ENCODE assay signal across 19 mouse cellular contexts in genomic region chr3:104610453-104611230, GRCm38 (mm10). TPM values are rescaled to one million over a fixed set of nuclear protein-coding genes. Genes with fewer than 3 reads are reported as not detected.
DNase-seq lines count a peak whose midpoint lies in the region; ATAC-seq and TF ChIP-seq lines count a peak whose summit lies in the region.
"Had no signal": no experiment of that assay in that cellular context is flagged by ENCODE, and none has a peak within 500 bp of the region (broad histone marks: within the 10 kb centered on the region; RNA-seq: fewer than 3 reads in every experiment).

No protein-coding gene starts in this region.

- no peaks in the 10 kb centered on the region for H3K36me3 ChIP-seq in heart, postnatal 0 days (replicated peaks; ENCODE audit: control insufficient read depth, insufficient read depth, low read length)
- H3K36me3 ChIP-seq in stomach, embryonic 16.5 days (ENCODE audit: control insufficient read depth, insufficient read depth, low read length): no peaks in the 10 kb centered on the region
- H3K36me3 ChIP-seq: embryonic facial prominence, embryonic 15.5 days; heart, embryonic 12.5 days; hindbrain, embryonic 13.5 days; midbrain, embryonic 13.5 days had no signal

- peaks cover 21% of the 10 kb centered on the region for H3K4me1 ChIP-seq in heart, postnatal 0 days (ENCODE audit: control insufficient read depth, insufficient read depth)
- peaks cover 4% of the 10 kb centered on the region; the same call in 1 of the 2 replicates for H3K4me1 ChIP-seq in lung, adult 2 months (ENCODE audit: control insufficient read depth, insufficient read depth, low read length)
- peaks cover 7% of the 10 kb centered on the region for H3K4me1 ChIP-seq in brown adipose tissue, adult 24 weeks (ENCODE audit: control insufficient read depth, insufficient read depth, insufficient read length, low read length)
- H3K4me1 ChIP-seq in stomach, embryonic 16.5 days (ENCODE audit: control insufficient read depth, insufficient read depth, low read length): peaks cover 7% of the 10 kb centered on the region; the same call in 1 of the 2 replicates
- H3K4me1 ChIP-seq: embryonic facial prominence, embryonic 15.5 days; hindbrain, embryonic 13.5 days; midbrain, embryonic 13.5 days had no signal

- H3K4me3 ChIP-seq in heart, postnatal 0 days (ENCODE audit: low read depth, low read length): no peak overlapping the region
- H3K4me3 ChIP-seq in lung, adult 2 months (replicated peaks; ENCODE audit: extremely low read depth, low read depth, low read length): no peak overlapping the region
- no peak overlapping the region for H3K4me3 ChIP-seq in brown adipose tissue, adult 24 weeks (ENCODE audit: insufficient read depth, low read depth, low read length)
- H3K4me3 ChIP-seq in stomach, embryonic 16.5 days (replicated peaks; ENCODE audit: low read length): no peak overlapping the region
- H3K4me3 ChIP-seq: embryonic facial prominence, embryonic 15.5 days; heart, embryonic 12.5 days; hindbrain, embryonic 13.5 days; midbrain, embryonic 13.5 days had no signal

- TF ChIP-seq POLR2A in lung, adult 2 months (IDR thresholded peaks at IDR 0.05; ENCODE audit: borderline replicate concordance, extremely low read depth, low read depth, low read length): no peak

- H3K27me3 ChIP-seq in heart, postnatal 0 days (ENCODE audit: control insufficient read depth, insufficient read depth, low read length): no peaks in the 10 kb centered on the region
- no peaks in the 10 kb centered on the region for H3K27me3 ChIP-seq in stomach, embryonic 16.5 days (ENCODE audit: control insufficient read depth, insufficient read depth, low read length)
- H3K27me3 ChIP-seq: embryonic facial prominence, embryonic 15.5 days; heart, embryonic 12.5 days; hindbrain, embryonic 13.5 days; midbrain, embryonic 13.5 days had no signal

- TF ChIP-seq CTCF in heart, postnatal 0 days (IDR thresholded peaks at IDR 0.05; ENCODE audit: low read depth): no peak
- TF ChIP-seq CTCF in lung, adult 2 months (IDR thresholded peaks at IDR 0.05; ENCODE audit: insufficient read depth, low read length): no peak

- no peak for DNase-seq in heart, postnatal 0 days (ENCODE audit: low spot score)
- no peak for DNase-seq in heart, postnatal 25 days (ENCODE audit: low spot score)
- DNase-seq in lung, postnatal 4 days: peak; percentile 7 to 26
- DNase-seq in lung, adult 2 months: no peak
- DNase-seq in embryo, embryonic 11 days: no peak
- DNase-seq: adrenal gland, postnatal 14 days; cerebellum, adult 9-10 months; heart, postnatal 36 days; kidney, adult 18-20 months; kidney, postnatal 4 days; right cerebral cortex, postnatal 4 days; thymus, adult 18-20 months; thymus, postnatal 36 days had no signal

- intact Hi-C loops in heart, postnatal 25 days (cut with DNase I): no loop called here

- H3K4me2 ChIP-seq in heart, postnatal 0 days (ENCODE audit: low read depth, low read length): no peak overlapping the region
- H3K4me2 ChIP-seq in stomach, embryonic 16.5 days (ENCODE audit: low read depth, low read length): no peak overlapping the region
- H3K4me2 ChIP-seq: embryonic facial prominence, embryonic 15.5 days; heart, embryonic 12.5 days; hindbrain, embryonic 13.5 days; midbrain, embryonic 13.5 days had no signal

- peak overlapping the region; percentile 52; the same call in 1 of the 2 replicates for H3K27ac ChIP-seq in heart, postnatal 0 days (ENCODE audit: low read depth)
- peak overlapping the region; percentile 17; the same call in 1 of the 2 replicates for H3K27ac ChIP-seq in brown adipose tissue, adult 24 weeks (replicated peaks; ENCODE audit: low read depth, low read length)
- H3K27ac ChIP-seq in stomach, embryonic 16.5 days (ENCODE audit: low read length): no peak overlapping the region
- H3K27ac ChIP-seq: embryonic facial prominence, embryonic 15.5 days; hindbrain, embryonic 13.5 days; midbrain, embryonic 13.5 days had no signal

- 52% methylated on average over 6 of the region's 6 CpGs for WGBS in heart, postnatal 0 days
- WGBS in lung, adult 2 months: 37% methylated on average over 6 of the region's 6 CpGs
- WGBS in stomach, embryonic 16.5 days: 53% methylated on average over 6 of the region's 6 CpGs

- no peak overlapping the region for H3K9ac ChIP-seq in heart, postnatal 0 days (replicated peaks; ENCODE audit: low read depth, low read length)
- no peak overlapping the region for H3K9ac ChIP-seq in stomach, embryonic 16.5 days (ENCODE audit: low read length)
- H3K9ac ChIP-seq: embryonic facial prominence, embryonic 15.5 days; heart, embryonic 12.5 days; hindbrain, embryonic 13.5 days; midbrain, embryonic 13.5 days had no signal

- ATAC-seq in heart, postnatal 0 days (ENCODE audit: insufficient read depth, low read depth): no peak
- ATAC-seq in stomach, embryonic 16.5 days (ENCODE audit: insufficient read depth, low FRiP score): peak; percentile 58; the same call in 1 of the 2 replicates
- ATAC-seq: midbrain, embryonic 13.5 days had no signal

- TF ChIP-seq EP300 in heart, postnatal 0 days (IDR thresholded peaks at IDR 0.05; ENCODE audit: low read depth): no peak

- no peaks in the 10 kb centered on the region for H3K9me3 ChIP-seq in heart, postnatal 0 days (replicated peaks; ENCODE audit: control insufficient read depth, low read length)
- H3K9me3 ChIP-seq in stomach, embryonic 16.5 days (replicated peaks; ENCODE audit: control insufficient read depth, low read length): no peaks in the 10 kb centered on the region
- H3K9me3 ChIP-seq: embryonic facial prominence, embryonic 15.5 days; heart, embryonic 12.5 days; hindbrain, embryonic 13.5 days; midbrain, embryonic 13.5 days had no signal

RNA-seq across cellular contexts. Expression of gene Slc16a1, which starts 27.8 kb away (rescaled TPM):
- total RNA-seq in heart, postnatal 0 days (2014; rRNA removed; ENCODE audit: low replicate concordance): 213 and 255 TPM in 2 replicates
- polyA plus RNA-seq in heart, postnatal 0 days (2015; fragmentation: Nextera tagmentation; extraction: Ambion mirVana): 73.4 and 104 TPM in 2 replicates
- total RNA-seq in heart, postnatal 25 days (2021): 100 to 1,000 TPM; 166 to 175 TPM
- polyA plus RNA-seq in lung, adult 2 months (2012; rRNA removed): 14.5 and 15.7 TPM in 2 replicates
- polyA plus RNA-seq in brown adipose tissue, adult 24 weeks (2012; ENCODE audit: insufficient read depth, insufficient read length, missing spikeins): 185 and 208 TPM in 2 replicates
- polyA plus RNA-seq in stomach, embryonic 16.5 days (2015; fragmentation: Nextera tagmentation; extraction: Ambion mirVana): 36.6 and 36.8 TPM in 2 replicates

Comparison
In these comparisons a context has a peak if more than half of its experiments do, and no peak if none do; other contexts are left out.
1. DNase-seq: peak in lung, postnatal 4 days (2 of 2); none in heart, postnatal 0 days (single experiment), heart, postnatal 25 days (single experiment), lung, adult 2 months (single experiment) and embryo, embryonic 11 days (single experiment).